ENCODE assay signal across 21 mouse cellular contexts in the genomic region with DNA sequence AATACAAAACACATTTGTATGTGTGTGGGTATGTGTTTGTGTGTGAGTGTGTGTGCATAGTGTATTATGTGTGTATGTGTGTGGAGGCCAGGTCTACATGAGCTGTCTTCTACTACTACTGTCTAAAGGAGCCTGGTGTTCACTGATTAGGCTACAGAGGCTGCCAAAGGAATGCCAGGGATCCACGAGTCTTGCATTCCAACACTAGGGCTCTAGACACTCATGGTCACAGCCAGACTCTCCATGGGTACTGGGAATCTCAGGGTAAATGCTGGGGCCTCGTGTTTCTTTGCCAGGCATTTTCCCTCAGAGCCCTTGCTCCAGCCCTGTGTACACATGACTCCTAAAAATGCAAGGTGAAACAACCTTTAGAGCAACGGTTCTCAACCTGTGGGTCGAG. TPM values are rescaled to one million over a fixed set of nuclear protein-coding genes. Genes with fewer than 3 reads are reported as not detected.
DNase-seq lines count a peak whose midpoint lies in the region; ATAC-seq and TF ChIP-seq lines count a peak whose summit lies in the region.
"Had no signal": no experiment of that assay in that cellular context is flagged by ENCODE, and none has a peak within 500 bp of the region (broad histone marks: within the 10 kb centered on the region; RNA-seq: fewer than 3 reads in every experiment).

No protein-coding gene starts in this region.

- no peaks in the 10 kb centered on the region; the same call in 1 of the 2 replicates for H3K4me1 ChIP-seq in forebrain, embryonic 11.5 days (replicated peaks; ENCODE audit: control insufficient read depth, insufficient read depth, low read length)
- no peaks in the 10 kb centered on the region for H3K4me1 ChIP-seq in forebrain, postnatal 0 days (ENCODE audit: insufficient read depth)
- peaks cover 28% of the 10 kb centered on the region for H3K4me1 ChIP-seq in heart, embryonic 13.5 days
- peaks cover 21% of the 10 kb centered on the region for H3K4me1 ChIP-seq in heart, embryonic 12.5 days (replicated peaks)
- H3K4me1 ChIP-seq in heart, embryonic 16.5 days (ENCODE audit: control insufficient read depth, insufficient read depth, low read length), result peaks cover 8% of the 10 kb centered on the region
- peaks cover 6% of the 10 kb centered on the region; the same call in 1 of the 2 replicates for H3K4me1 ChIP-seq in heart, embryonic 11.5 days (ENCODE audit: control insufficient read depth, insufficient read depth, low read length)

- no peak for ATAC-seq in forebrain, embryonic 11.5 days (replicated peaks; ENCODE audit: low FRiP score)
- no peak for ATAC-seq in forebrain, postnatal 0 days
- no peak for ATAC-seq in heart, embryonic 13.5 days (ENCODE audit: extremely low read depth, insufficient number of reproducible peaks, low FRiP score, low TSS enrichment)
- no peak for ATAC-seq in heart, embryonic 12.5 days (ENCODE audit: insufficient number of reproducible peaks, low FRiP score)
- peak; percentile 76 for ATAC-seq in heart, embryonic 16.5 days (replicated peaks; ENCODE audit: extremely low read depth, insufficient read depth, low FRiP score)
- no peak for ATAC-seq in heart, embryonic 11.5 days (replicated peaks; ENCODE audit: insufficient number of reproducible peaks, low FRiP score, low TSS enrichment)
- ATAC-seq: forebrain, embryonic 14.5 days; intestine, embryonic 15.5 days; Patski had no signal

- no peak for TF ChIP-seq CTCF in forebrain, postnatal 0 days (IDR thresholded peaks at IDR 0.05; ENCODE audit: low read depth)

- H3K27me3 ChIP-seq in forebrain, embryonic 11.5 days (ENCODE audit: control insufficient read depth, insufficient read depth, low read length), result no peaks in the 10 kb centered on the region
- no peaks in the 10 kb centered on the region for H3K27me3 ChIP-seq in forebrain, postnatal 0 days (ENCODE audit: insufficient read depth, low read length)
- H3K27me3 ChIP-seq in heart, embryonic 13.5 days (replicated peaks), result no peaks in the 10 kb centered on the region
- H3K27me3 ChIP-seq in heart, embryonic 12.5 days (replicated peaks), result no peaks in the 10 kb centered on the region
- no peaks in the 10 kb centered on the region for H3K27me3 ChIP-seq in heart, embryonic 16.5 days (ENCODE audit: control insufficient read depth, insufficient read depth, low read length)
- no peaks in the 10 kb centered on the region for H3K27me3 ChIP-seq in heart, embryonic 11.5 days (ENCODE audit: control insufficient read depth, insufficient read depth, low read length)
- H3K27me3 ChIP-seq: hindbrain, embryonic 12.5 days; hindbrain, embryonic 15.5 days; intestine, embryonic 15.5 days; Patski had no signal

- H3K4me3 ChIP-seq in forebrain, embryonic 11.5 days (ENCODE audit: low read depth, low read length), result no peak overlapping the region
- no peak overlapping the region for H3K4me3 ChIP-seq in forebrain, postnatal 0 days (ENCODE audit: low read depth, low read length)
- no peak overlapping the region for H3K4me3 ChIP-seq in heart, embryonic 13.5 days
- no peak overlapping the region for H3K4me3 ChIP-seq in heart, embryonic 12.5 days
- H3K4me3 ChIP-seq in heart, embryonic 16.5 days (ENCODE audit: low read length), result no peak overlapping the region
- no peak overlapping the region for H3K4me3 ChIP-seq in heart, embryonic 11.5 days (ENCODE audit: low read depth, low read length)
- H3K4me3 ChIP-seq: forebrain, embryonic 10.5 days; hindbrain, embryonic 12.5 days; hindbrain, embryonic 15.5 days; intestine, embryonic 15.5 days had no signal

- H3K9ac ChIP-seq in forebrain, embryonic 11.5 days (ENCODE audit: low read length), result no peak overlapping the region
- no peak overlapping the region for H3K9ac ChIP-seq in forebrain, postnatal 0 days
- no peak overlapping the region for H3K9ac ChIP-seq in heart, embryonic 13.5 days
- H3K9ac ChIP-seq in heart, embryonic 12.5 days, result no peak overlapping the region
- no peak overlapping the region for H3K9ac ChIP-seq in heart, embryonic 16.5 days (ENCODE audit: low read length)
- no peak overlapping the region for H3K9ac ChIP-seq in heart, embryonic 11.5 days (ENCODE audit: low read depth, low read length)
- H3K9ac ChIP-seq: hindbrain, embryonic 12.5 days; hindbrain, embryonic 15.5 days; intestine, embryonic 15.5 days had no signal

- no peak overlapping the region for H3K4me2 ChIP-seq in forebrain, embryonic 11.5 days (ENCODE audit: low read depth, low read length, severe bottlenecking)
- H3K4me2 ChIP-seq in forebrain, postnatal 0 days (ENCODE audit: low read depth), result no peak overlapping the region
- no peak overlapping the region for H3K4me2 ChIP-seq in heart, embryonic 13.5 days
- H3K4me2 ChIP-seq in heart, embryonic 12.5 days, result no peak overlapping the region
- H3K4me2 ChIP-seq in heart, embryonic 16.5 days (ENCODE audit: low read depth, low read length), result no peak overlapping the region
- no peak overlapping the region for H3K4me2 ChIP-seq in heart, embryonic 11.5 days
- H3K4me2 ChIP-seq: hindbrain, embryonic 12.5 days; hindbrain, embryonic 15.5 days; intestine, embryonic 15.5 days had no signal

- no peak overlapping the region for H3K27ac ChIP-seq in forebrain, embryonic 11.5 days (ENCODE audit: low read depth, low read length)
- no peak overlapping the region for H3K27ac ChIP-seq in forebrain, postnatal 0 days (ENCODE audit: low read depth, low read length)
- peak overlapping the region; percentile 42; the same call in 1 of the 2 replicates for H3K27ac ChIP-seq in heart, embryonic 13.5 days (replicated peaks)
- no peak overlapping the region for H3K27ac ChIP-seq in heart, embryonic 12.5 days (ENCODE audit: poor library complexity, severe bottlenecking)
- H3K27ac ChIP-seq in heart, embryonic 16.5 days (ENCODE audit: low read length), result no peak overlapping the region
- H3K27ac ChIP-seq in heart, embryonic 11.5 days (ENCODE audit: low read depth, low read length), result no peak overlapping the region
- H3K27ac ChIP-seq: forebrain, embryonic 10.5 days; hindbrain, embryonic 12.5 days; hindbrain, embryonic 15.5 days; intestine, embryonic 15.5 days had no signal

- peak; percentile 8 for DNase-seq in forebrain, embryonic 11.5 days (ENCODE audit: low spot score)
- no peak for DNase-seq in forebrain, postnatal 0 days
- DNase-seq in Muller cell, postnatal 12 days (ENCODE audit: inconsistent ontology term), result peak; percentile 61
- DNase-seq: adrenal gland, postnatal 10 days; adrenal gland, postnatal 36 days; cerebellum, adult 18-20 months; cerebellum, adult 9-10 months; cerebellum, postnatal 14 days; gastrocnemius, postnatal 25 days; kidney, adult 11 months; kidney, adult 8-10 months had no signal

- no peaks in the 10 kb centered on the region for H3K9me3 ChIP-seq in forebrain, embryonic 11.5 days (ENCODE audit: control insufficient read depth, low read length)
- no peaks in the 10 kb centered on the region for H3K9me3 ChIP-seq in forebrain, postnatal 0 days (ENCODE audit: low read length)
- H3K9me3 ChIP-seq in heart, embryonic 13.5 days, result no peaks in the 10 kb centered on the region
- H3K9me3 ChIP-seq in heart, embryonic 12.5 days (replicated peaks), result no peaks in the 10 kb centered on the region
- no peaks in the 10 kb centered on the region for H3K9me3 ChIP-seq in heart, embryonic 16.5 days (replicated peaks; ENCODE audit: control insufficient read depth, low read length)
- no peaks in the 10 kb centered on the region for H3K9me3 ChIP-seq in heart, embryonic 11.5 days (replicated peaks; ENCODE audit: control insufficient read depth, low read length)
- H3K9me3 ChIP-seq: forebrain, embryonic 10.5 days; hindbrain, embryonic 12.5 days; hindbrain, embryonic 15.5 days; intestine, embryonic 15.5 days had no signal

- no peaks in the 10 kb centered on the region for H3K36me3 ChIP-seq in forebrain, embryonic 11.5 days (ENCODE audit: control insufficient read depth, insufficient read depth, low read length)
- H3K36me3 ChIP-seq in forebrain, postnatal 0 days (ENCODE audit: insufficient read depth), result no peaks in the 10 kb centered on the region
- no peaks in the 10 kb centered on the region for H3K36me3 ChIP-seq in heart, embryonic 13.5 days
- no peaks in the 10 kb centered on the region for H3K36me3 ChIP-seq in heart, embryonic 12.5 days
- no peaks in the 10 kb centered on the region for H3K36me3 ChIP-seq in heart, embryonic 16.5 days (ENCODE audit: control insufficient read depth, insufficient read depth)
- no peaks in the 10 kb centered on the region for H3K36me3 ChIP-seq in heart, embryonic 11.5 days (ENCODE audit: control insufficient read depth, insufficient read depth, low read length)
- H3K36me3 ChIP-seq: forebrain, embryonic 10.5 days; hindbrain, embryonic 12.5 days; hindbrain, embryonic 15.5 days; intestine, embryonic 15.5 days had no signal

- WGBS in forebrain, embryonic 11.5 days, result 89% methylated on average over 4 of the region's 4 CpGs
- WGBS in forebrain, postnatal 0 days, result 83% methylated on average over 4 of the region's 4 CpGs
- 52% methylated on average over 4 of the region's 4 CpGs for WGBS in heart, embryonic 13.5 days
- 52% methylated on average over 4 of the region's 4 CpGs for WGBS in heart, embryonic 12.5 days
- WGBS in heart, embryonic 16.5 days, result 53% methylated on average over 4 of the region's 4 CpGs
- 63% methylated on average over 4 of the region's 4 CpGs for whole genome bisulfite sequencing in heart, embryonic 11.5 days (ENCODE audit: insufficient replicate concordance)

RNA-seq across cellular contexts. Expression of a gene that starts 45.6 kb away (rescaled TPM):
- polyA plus RNA-seq in forebrain, embryonic 11.5 days (2014; fragmentation: Nextera tagmentation; extraction: Ambion mirVana), result 635 and 669 TPM in 2 replicates
- total RNA-seq in forebrain, postnatal 0 days (2014; rRNA removed), result 18.2 and 19.2 TPM in 2 replicates
- 50.3 and 50.7 TPM in 2 replicates for polyA plus RNA-seq in forebrain, postnatal 0 days (2015; fragmentation: Nextera tagmentation; extraction: Ambion mirVana)
- polyA plus RNA-seq in heart, embryonic 13.5 days (2015; fragmentation: Nextera tagmentation; extraction: Ambion mirVana), result 248 and 263 TPM in 2 replicates
- 280 and 281 TPM in 2 replicates for polyA plus RNA-seq in heart, embryonic 12.5 days (2016; fragmentation: Nextera tagmentation; extraction: Ambion mirVana)
- polyA plus RNA-seq in heart, embryonic 16.5 days (2015; fragmentation: Nextera tagmentation; extraction: Ambion mirVana), result 231 and 265 TPM in 2 replicates
- 211 and 229 TPM in 2 replicates for polyA plus RNA-seq in heart, embryonic 11.5 days (2014; fragmentation: Nextera tagmentation; extraction: Ambion mirVana)
